Mouse (Mus musculus): ENCODE results near the gene 6430531B16Rik. TPM values are rescaled to one million over a fixed set of nuclear protein-coding genes. Genes with fewer than 3 reads are reported as not detected.

Gene 6430531B16Rik
- polyA plus RNA-seq (2015; fragmentation: Nextera tagmentation; extraction: Ambion mirVana), result 0.85 and 1.9 TPM in 2 replicates

GRCm38 (mm10) chr7:139978278-139978892, at the start of gene 6430531B16Rik:
6430531B16Rik (minus strand) TSS chr7:139978755.

GRCm38 (mm10) chr7:139992406-139992805, 13.9 kb upstream of the 6430531B16Rik start, which contains the start of gene Adam8:
Adam8 (minus strand) TSS chr7:139992562.

GRCm38 (mm10) chr7:139943674-139944281, 34.8 kb downstream of the 6430531B16Rik start, which contains the start of gene Utf1:
Utf1 (plus strand) TSS chr7:139943789.

Small RNA genes within 50 kb of the gene (microRNA-seq; reads per million reads assigned to microRNA genes)
- gene Mir202 (ENCODE audit: borderline replicate concordance, insufficient number of aligned reads) (849 reads per million, percentile 74 among the genes with 10 or more reads in this experiment), gene Mir7062 (ENCODE audit: borderline replicate concordance, insufficient number of aligned reads) (1.8 reads per million), gene mmu-mir-7686 (ENCODE audit: borderline replicate concordance, insufficient number of aligned reads) (2.1 reads per million)

Other genes with a start within 250 kb of the 6430531B16Rik start
- 6.6 and 9.9 TPM in 2 replicates for gene Adgra1, start 144.6 kb downstream of the 6430531B16Rik start, polyA plus RNA-seq (2015; fragmentation: Nextera tagmentation; extraction: Ambion mirVana)
- gene Kndc1, start 84.1 kb downstream of the 6430531B16Rik start, polyA plus RNA-seq (2015; fragmentation: Nextera tagmentation; extraction: Ambion mirVana), result 0.17 and 0.32 TPM in 2 replicates
- gene Utf1, start 35.0 kb downstream of the 6430531B16Rik start, polyA plus RNA-seq (2015; fragmentation: Nextera tagmentation; extraction: Ambion mirVana), result 0.11 TPM in 1 of 2 replicates, not detected in the other
- 2.3 and 3.0 TPM in 2 replicates for gene Adam8, start 13.8 kb upstream of the 6430531B16Rik start, polyA plus RNA-seq (2015; fragmentation: Nextera tagmentation; extraction: Ambion mirVana)
- 32.4 and 34.1 TPM in 2 replicates for gene Zfp511, start 57.6 kb upstream of the 6430531B16Rik start, polyA plus RNA-seq (2015; fragmentation: Nextera tagmentation; extraction: Ambion mirVana)
- 26.8 and 34.5 TPM in 2 replicates for gene Tubgcp2, start 57.9 kb upstream of the 6430531B16Rik start, polyA plus RNA-seq (2015; fragmentation: Nextera tagmentation; extraction: Ambion mirVana)
- gene Msx3, start 70.3 kb upstream of the 6430531B16Rik start, polyA plus RNA-seq (2015; fragmentation: Nextera tagmentation; extraction: Ambion mirVana), result not detected in 2 replicates
- 21.4 and 28.3 TPM in 2 replicates for gene Caly, start 103.8 kb upstream of the 6430531B16Rik start, polyA plus RNA-seq (2015; fragmentation: Nextera tagmentation; extraction: Ambion mirVana)
- gene Prap1, start 114.6 kb upstream of the 6430531B16Rik start, polyA plus RNA-seq (2015; fragmentation: Nextera tagmentation; extraction: Ambion mirVana), result 0.77 and 13.5 TPM in 2 replicates
- gene Fuom, start 123.7 kb upstream of the 6430531B16Rik start, polyA plus RNA-seq (2015; fragmentation: Nextera tagmentation; extraction: Ambion mirVana), result 128 and 178 TPM in 2 replicates
- 16.9 and 26.2 TPM in 2 replicates for gene Paox, start 137.0 kb upstream of the 6430531B16Rik start, polyA plus RNA-seq (2015; fragmentation: Nextera tagmentation; extraction: Ambion mirVana)
- gene Echs1, start 137.7 kb upstream of the 6430531B16Rik start, polyA plus RNA-seq (2015; fragmentation: Nextera tagmentation; extraction: Ambion mirVana), result 290 and 453 TPM in 2 replicates
- gene Mtg1, start 158.8 kb upstream of the 6430531B16Rik start, polyA plus RNA-seq (2015; fragmentation: Nextera tagmentation; extraction: Ambion mirVana), result 32.9 and 51.0 TPM in 2 replicates
- 1.9 and 4.3 TPM in 2 replicates for gene Sprn, start 176.1 kb upstream of the 6430531B16Rik start, polyA plus RNA-seq (2015; fragmentation: Nextera tagmentation; extraction: Ambion mirVana)
- not detected in 2 replicates for gene Olfr522, start 186.0 kb upstream of the 6430531B16Rik start, polyA plus RNA-seq (2015; fragmentation: Nextera tagmentation; extraction: Ambion mirVana)
- not detected in 2 replicates for gene Olfr523, start 194.5 kb upstream of the 6430531B16Rik start, polyA plus RNA-seq (2015; fragmentation: Nextera tagmentation; extraction: Ambion mirVana)
- not detected in 2 replicates for gene Olfr524, start 227.2 kb upstream of the 6430531B16Rik start, polyA plus RNA-seq (2015; fragmentation: Nextera tagmentation; extraction: Ambion mirVana)
- gene Cd163l1, start 239.5 kb upstream of the 6430531B16Rik start, polyA plus RNA-seq (2015; fragmentation: Nextera tagmentation; extraction: Ambion mirVana), result 0.07 TPM in 1 of 2 replicates, not detected in the other